Mouse (Mus musculus): Measurements from ENCODE around the gene Guk1.

Gene Guk1

GRCm38 (mm10) chr11:59209580-59209979, 17.6 kb upstream of the Guk1 start:
- peak in 1 of 2 experiments; percentile 51 for DNase-seq

DNA sequence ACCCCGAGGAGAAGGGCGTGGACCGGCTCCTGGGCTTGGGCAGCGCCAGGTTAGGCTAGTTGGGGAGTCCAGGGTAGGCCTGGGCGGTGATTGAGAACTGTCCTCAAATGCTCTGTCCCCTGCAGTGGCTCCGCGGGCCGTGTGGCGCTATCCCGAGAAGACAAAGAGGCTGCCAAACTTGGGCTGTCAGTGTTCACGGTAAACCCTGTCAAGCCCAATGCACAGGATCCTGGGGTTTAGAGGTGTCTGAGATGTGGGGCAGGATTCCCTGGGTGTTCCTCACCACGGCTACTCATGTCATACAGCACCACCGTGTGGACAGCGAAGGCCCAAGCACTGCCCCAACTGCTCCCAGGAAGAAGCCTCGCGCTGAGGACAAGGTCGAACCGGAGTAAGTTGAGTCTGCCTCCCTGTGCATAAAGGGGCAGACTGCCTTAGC, 17.0 kb upstream of the Guk1 start:
- DNase-seq, result peak; percentile 67 to 78

GRCm38 (mm10) chr11:59208153-59208831, 16.3 kb upstream of the Guk1 start, which contains the start of gene 2310033P09Rik:
Gene 2310033P09Rik (plus strand): TSS chr11:59208321.
- peak; percentile 96 to 97 for DNase-seq

DNA sequence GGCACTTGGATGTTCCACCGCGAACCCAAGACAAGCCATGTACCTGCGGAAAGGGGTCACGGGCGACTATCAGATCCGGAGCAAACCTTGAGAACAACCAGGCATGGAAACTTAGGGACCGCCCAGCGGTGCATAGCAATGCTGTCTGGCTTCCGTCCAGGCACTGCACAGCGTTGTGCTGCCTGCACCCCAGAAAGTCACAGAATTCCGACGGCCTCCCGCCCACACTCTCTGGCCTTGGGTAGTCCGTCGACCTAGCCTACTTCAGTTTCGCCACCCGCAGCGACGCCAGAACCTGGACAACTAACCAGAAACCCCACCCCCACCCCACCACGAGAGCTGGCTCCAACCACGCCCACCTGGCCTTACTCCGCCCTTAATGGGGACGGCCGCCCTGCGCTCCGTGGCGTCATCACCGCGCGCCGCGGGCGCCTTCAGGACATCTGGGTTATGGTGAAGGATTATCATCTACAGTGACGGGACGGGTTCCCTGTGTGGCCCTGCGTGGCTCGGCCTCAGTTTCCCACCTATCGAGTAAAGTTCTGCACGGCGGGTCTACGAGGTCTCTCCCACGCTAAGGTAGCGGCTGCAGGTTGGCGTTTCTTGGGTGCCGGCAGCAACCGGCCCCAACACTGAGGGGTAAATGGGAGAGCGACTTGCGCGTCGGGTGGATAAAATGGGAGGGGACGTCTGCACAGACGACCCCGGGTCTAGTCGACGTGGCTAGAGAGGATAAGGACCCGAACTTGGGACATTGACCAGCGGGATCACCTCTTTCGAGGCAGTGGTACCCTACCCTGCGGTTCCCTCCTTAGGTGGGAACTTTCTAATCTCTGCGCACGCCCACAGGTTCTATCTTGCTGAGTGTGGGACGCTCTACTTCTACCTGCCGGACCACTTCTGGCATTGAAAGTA, 10.3 kb upstream of the Guk1 start, which contains the start of gene Mrpl55:
TSS of gene Mrpl55 (plus strand) at position 406 of the 915 bp plus-strand sequence.
- DNase-seq, result peak; percentile 96

GRCm38 (mm10) chr11:59201216-59202002, 9.4 kb upstream of the Guk1 start:
- DNase-seq, result no peak

GRCm38 (mm10) chr11:59196230-59196629, 4.2 kb upstream of the Guk1 start:
- DNase-seq, result no peak

DNA sequence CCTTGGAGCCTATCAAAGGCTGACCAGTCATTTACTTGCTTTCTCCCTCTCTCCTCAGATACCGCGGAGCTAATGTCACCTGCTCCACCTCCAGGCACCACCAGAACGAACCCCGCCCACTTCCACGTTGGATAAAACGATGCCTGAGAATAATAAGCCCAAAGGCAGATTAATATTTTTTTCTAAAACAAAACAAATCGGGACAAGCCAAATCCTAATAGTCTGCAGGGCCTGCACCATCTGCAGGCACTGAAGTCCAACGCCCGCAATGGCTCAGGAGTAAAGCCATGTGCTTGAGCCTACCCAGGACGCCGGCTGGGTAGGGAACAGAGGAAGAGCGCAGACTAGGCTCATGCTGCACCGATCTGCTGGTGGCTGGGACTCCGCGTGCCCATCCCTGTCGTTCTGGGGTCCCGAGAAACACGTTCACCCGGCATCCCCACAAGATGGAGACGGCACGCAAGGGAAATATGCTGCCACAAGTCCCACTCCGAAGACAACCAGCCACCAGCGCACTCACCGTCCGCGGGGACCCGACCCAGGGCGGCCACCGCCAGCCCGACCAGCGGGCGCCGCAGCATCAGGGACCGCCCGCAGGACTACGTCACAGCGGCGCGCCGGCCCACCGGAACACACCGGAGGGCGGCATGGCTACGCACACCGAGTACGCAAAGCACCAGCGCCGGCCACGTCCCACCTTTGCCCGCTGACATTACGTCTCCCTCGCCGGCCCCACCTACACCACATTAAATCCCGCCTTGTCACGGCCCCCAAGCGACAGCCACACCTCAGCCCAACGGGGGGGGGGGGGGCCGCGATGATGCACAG, 567 bp downstream of the Guk1 start:
- peak; percentile 87 to 89 for DNase-seq

GRCm38 (mm10) chr11:59187706-59188105, 4.3 kb downstream of the Guk1 start:
- no peak for DNase-seq

- DNase-seq, result no peak
Observed at GRCm38 (mm10) chr11:59185490-59185889, 6.5 kb downstream of the Guk1 start.

DNA sequence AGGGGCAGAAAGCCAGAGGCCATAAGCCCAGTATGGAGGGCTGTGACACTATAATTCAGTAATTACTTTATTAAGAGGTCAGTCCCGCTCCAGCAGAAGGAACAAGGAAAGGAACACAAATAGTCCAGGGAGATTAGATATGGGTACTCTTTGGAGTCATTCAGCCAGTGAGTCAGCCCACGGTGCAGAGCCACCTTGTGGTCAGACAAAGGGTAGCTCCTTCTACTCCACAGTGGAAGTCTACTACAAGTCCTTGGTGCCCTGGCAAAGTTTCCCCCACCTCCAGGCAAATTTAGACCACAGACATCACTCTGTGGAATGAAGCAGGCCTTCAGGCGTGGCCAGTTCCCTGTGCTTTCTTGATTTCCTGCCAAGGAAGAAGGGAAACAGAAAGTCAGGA, 8.2 kb downstream of the Guk1 start:
- DNase-seq, result peak; percentile 71 to 75

- peak; percentile 46 to 58 for DNase-seq
Observed at GRCm38 (mm10) chr11:59182864-59183331, 9.1 kb downstream of the Guk1 start, which contains the start of gene Gjc2. Gene Gjc2 (minus strand): TSS chr11:59183213.

GRCm38 (mm10) chr11:59176921-59177320, 15.1 kb downstream of the Guk1 start:
- no peak for DNase-seq

GRCm38 (mm10) chr11:59176475-59176874, 15.5 kb downstream of the Guk1 start:
- DNase-seq, result no peak

GRCm38 (mm10) chr11:59174189-59174838, 17.7 kb downstream of the Guk1 start:
- no peak for DNase-seq

DNA sequence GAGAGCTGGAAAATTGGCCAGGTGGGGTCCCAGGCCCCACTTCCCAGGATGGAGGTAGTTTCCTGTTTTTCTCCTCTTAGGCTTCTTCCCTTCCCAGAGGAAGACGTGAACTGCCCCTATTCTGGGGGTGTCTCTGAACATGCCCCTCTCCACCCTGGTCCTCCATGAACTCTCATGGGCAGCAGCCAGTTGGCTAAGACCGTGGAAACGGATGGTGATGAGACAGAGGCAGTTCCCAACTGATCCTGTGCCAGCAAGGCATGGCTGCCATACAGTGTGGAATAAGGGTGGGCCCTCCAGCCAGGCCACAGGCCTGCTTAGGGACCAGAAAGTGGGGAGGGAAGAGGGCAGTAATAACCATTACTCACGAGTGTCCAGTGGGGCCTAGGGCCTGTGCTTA, 21.5 kb downstream of the Guk1 start:
- no peak for DNase-seq

DNA sequence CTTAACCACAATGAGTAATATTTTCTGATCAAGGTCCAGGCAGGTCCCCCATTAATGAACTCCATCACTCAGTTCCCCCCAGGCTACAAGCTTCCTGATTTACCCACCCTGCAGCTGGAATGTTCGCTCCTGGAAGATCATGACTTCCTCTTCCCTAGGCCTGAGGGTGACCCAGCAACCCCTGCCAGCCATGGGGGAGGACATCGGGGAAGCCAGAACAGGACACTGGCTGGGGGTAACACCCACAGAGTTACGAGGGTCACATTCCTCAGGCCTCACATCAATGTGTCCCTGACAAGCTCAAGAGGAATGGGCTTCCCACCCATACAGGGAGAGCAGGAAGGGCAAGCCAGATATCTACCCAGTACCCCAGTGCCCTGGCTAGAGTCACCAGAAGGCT, 22.2 kb downstream of the Guk1 start:
- no peak for DNase-seq

GRCm38 (mm10) chr11:59165616-59166241, 26.3 kb downstream of the Guk1 start:
- DNase-seq, result no peak

DNA sequence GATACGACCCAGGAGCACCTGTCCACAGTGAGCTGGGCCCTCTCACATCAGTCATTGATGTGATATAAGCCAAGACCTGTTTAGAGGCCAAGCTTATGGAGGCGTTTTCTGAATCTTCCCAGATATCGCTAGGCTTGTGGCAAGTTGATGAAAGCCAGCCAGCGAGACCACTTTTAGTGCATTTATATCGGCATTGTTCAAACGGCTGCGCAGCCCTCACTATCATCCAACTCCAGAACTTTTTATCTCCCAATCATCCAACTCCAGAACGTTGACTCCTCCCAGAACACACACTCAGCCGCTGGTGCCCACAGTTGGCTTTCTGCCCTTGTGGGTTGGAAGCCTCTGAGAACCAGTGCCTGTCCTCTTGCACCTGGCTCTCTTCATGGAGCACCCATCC, 27.6 kb downstream of the Guk1 start:
- peak; percentile 18 to 27 for DNase-seq

GRCm38 (mm10) chr11:59163255-59164236, 28.5 kb downstream of the Guk1 start, which contains the start of gene Iba57:
Gene Iba57 (minus strand): TSS chr11:59163739.
- DNase-seq, result peak; percentile 97 to 98

Data from cerebellum, postnatal 14 days (tissue).